8 mouse cellular contexts compared by ENCODE assay signal in the genomic region with DNA sequence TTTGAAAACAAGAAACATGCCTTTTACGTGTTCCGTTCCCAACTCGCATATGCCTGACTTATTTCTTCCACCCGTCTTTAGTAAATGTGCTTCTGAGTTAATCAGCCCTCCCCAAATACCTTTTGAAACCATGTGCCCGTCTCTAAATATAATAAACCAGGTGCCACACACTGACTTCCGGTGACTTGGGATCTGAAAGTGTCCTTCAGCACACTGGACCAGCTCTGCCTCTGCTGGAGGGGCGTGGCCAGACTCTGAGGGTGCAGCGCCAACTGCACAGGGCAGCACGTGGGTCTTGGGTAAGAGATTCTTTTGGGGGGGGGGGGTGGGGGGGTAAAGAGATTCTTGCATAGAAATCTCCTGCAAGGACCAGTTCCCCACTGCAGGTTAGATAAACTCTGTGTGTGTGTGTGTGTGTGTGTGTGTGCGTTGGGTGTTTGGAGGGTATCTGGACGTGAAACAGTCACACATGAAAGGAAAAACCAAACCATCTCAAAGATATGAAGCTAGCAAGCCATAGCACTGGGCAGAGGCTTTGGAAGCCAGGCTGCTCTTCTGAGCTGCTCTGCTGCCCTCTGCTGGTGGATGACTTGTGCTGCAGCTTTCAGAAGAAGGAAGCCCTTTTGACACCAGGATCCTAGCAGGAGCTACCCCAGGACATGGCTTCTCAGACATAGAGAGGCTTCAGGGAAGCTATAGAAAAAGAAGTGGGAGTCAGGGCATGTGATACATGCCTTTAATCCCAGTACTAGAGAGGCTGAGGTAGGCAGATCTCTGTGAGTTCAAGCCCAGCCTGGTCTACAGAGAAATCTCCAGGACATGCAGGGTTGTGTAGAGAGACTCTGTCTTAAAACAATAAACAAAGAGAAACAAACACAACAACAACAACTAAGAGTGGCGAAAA. TPM values are rescaled to one million over a fixed set of nuclear protein-coding genes. Genes with fewer than 3 reads are reported as not detected.
DNase-seq lines count a peak whose midpoint lies in the region; ATAC-seq and TF ChIP-seq lines count a peak whose summit lies in the region.

No protein-coding gene starts in this region.

- no peak overlapping the region for H3K9ac ChIP-seq in heart, embryonic 12.5 days
- H3K9ac ChIP-seq in liver, embryonic 12.5 days = no peak overlapping the region

- peak; percentile 88 for TF ChIP-seq CTCF in embryonic fibroblast, embryonic 13.5 days (IDR thresholded peaks at IDR 0.05; ENCODE audit: borderline replicate concordance, insufficient read depth, low read length)

- peak overlapping the region; percentile 56 for H3K4me2 ChIP-seq in heart, embryonic 12.5 days
- H3K4me2 ChIP-seq in liver, embryonic 12.5 days = peak overlapping the region; percentile 31

- H3K4me3 ChIP-seq in embryonic fibroblast, embryonic 13.5 days (ENCODE audit: insufficient read depth, low read length) = no peak overlapping the region
- no peak overlapping the region for H3K4me3 ChIP-seq in heart, embryonic 12.5 days
- no peak overlapping the region for H3K4me3 ChIP-seq in liver, embryonic 12.5 days

- peak; percentile 93 for DNase-seq in CD4-positive, CD25-positive, alpha-beta regulatory T cell, adult 2 months (ENCODE audit: low read depth, low spot score)
- peak; percentile 96 for DNase-seq in brain, adult 2 months (ENCODE audit: low read depth, low spot score)
- DNase-seq in kidney, postnatal 10 days = peak; percentile 90
- DNase-seq in naive thymus-derived CD4-positive, alpha-beta T cell, adult 2 months (ENCODE audit: low read depth) = peak; percentile 92
- peak; percentile 92 for DNase-seq in splenic B cell, adult 2 months (ENCODE audit: low read depth, low spot score)

- 38% methylated on average over 12 of the region's 12 CpGs for WGBS in heart, embryonic 12.5 days
- WGBS in liver, embryonic 12.5 days (ENCODE audit: insufficient replicate concordance) = 36% methylated on average over 12 of the region's 12 CpGs

- no peaks in the 10 kb centered on the region for H3K36me3 ChIP-seq in heart, embryonic 12.5 days
- H3K36me3 ChIP-seq in liver, embryonic 12.5 days = no peaks in the 10 kb centered on the region
- H3K36me3 ChIP-seq in splenic B cell, adult 2 months (ENCODE audit: control insufficient read depth, insufficient read depth, low read length, poor library complexity, severe bottlenecking) = no peaks in the 10 kb centered on the region

- H3K9me3 ChIP-seq in heart, embryonic 12.5 days (replicated peaks) = no peaks in the 10 kb centered on the region
- no peaks in the 10 kb centered on the region for H3K9me3 ChIP-seq in liver, embryonic 12.5 days (replicated peaks)

- H3K27me3 ChIP-seq in heart, embryonic 12.5 days (replicated peaks) = no peaks in the 10 kb centered on the region
- H3K27me3 ChIP-seq in liver, embryonic 12.5 days (replicated peaks) = peaks cover 42% of the 10 kb centered on the region
- no peaks in the 10 kb centered on the region for H3K27me3 ChIP-seq in splenic B cell, adult 2 months (ENCODE audit: control insufficient read depth, insufficient read depth, low read length, poor library complexity, severe bottlenecking)

- no peak overlapping the region for H3K27ac ChIP-seq in embryonic fibroblast, embryonic 13.5 days (ENCODE audit: insufficient read depth, low read length)
- no peak overlapping the region; the same call in 1 of the 2 replicates for H3K27ac ChIP-seq in heart, embryonic 12.5 days (ENCODE audit: poor library complexity, severe bottlenecking)
- no peak overlapping the region for H3K27ac ChIP-seq in liver, embryonic 12.5 days

- 0 out of 2 replicates have a peak, but pooled peaks have one; percentile 30 for ATAC-seq in heart, embryonic 12.5 days (ENCODE audit: insufficient number of reproducible peaks, low FRiP score)
- ATAC-seq in liver, embryonic 12.5 days = peak; percentile 46; the same call in 1 of the 2 replicates

- peaks cover 12% of the 10 kb centered on the region; the same call in 1 of the 2 replicates for H3K4me1 ChIP-seq in embryonic fibroblast, embryonic 13.5 days (ENCODE audit: control insufficient read depth, insufficient read depth, low read length)
- peaks cover 15% of the 10 kb centered on the region for H3K4me1 ChIP-seq in heart, embryonic 12.5 days (replicated peaks)
- peaks cover 14% of the 10 kb centered on the region for H3K4me1 ChIP-seq in liver, embryonic 12.5 days

- TF ChIP-seq POLR2A in embryonic fibroblast, embryonic 13.5 days (IDR thresholded peaks at IDR 0.05; ENCODE audit: low read depth, low read length) = no peak

RNA-seq across cellular contexts. Expression of gene Adipor2, which starts 26.5 kb away (rescaled TPM):
- 38.2 and 42.8 TPM in 2 replicates for polyA plus RNA-seq in embryonic fibroblast, embryonic 13.5 days (2011; ENCODE audit: insufficient read length, low read depth, missing spikeins)
- polyA plus RNA-seq in heart, embryonic 12.5 days (2016; fragmentation: Nextera tagmentation; extraction: Ambion mirVana) = 27.8 and 30.2 TPM in 2 replicates
- polyA plus RNA-seq in liver, embryonic 12.5 days (2016; fragmentation: Nextera tagmentation; extraction: Ambion mirVana) = 30.2 TPM in 2 replicates

RNA-seq across cellular contexts. Expression of gene Fbxl14, which starts 35.5 kb away (rescaled TPM):
- polyA plus RNA-seq in embryonic fibroblast, embryonic 13.5 days (2011; ENCODE audit: insufficient read length, low read depth, missing spikeins) = 19.3 and 21.5 TPM in 2 replicates
- 4.0 and 4.1 TPM in 2 replicates for polyA plus RNA-seq in heart, embryonic 12.5 days (2016; fragmentation: Nextera tagmentation; extraction: Ambion mirVana)
- polyA plus RNA-seq in liver, embryonic 12.5 days (2016; fragmentation: Nextera tagmentation; extraction: Ambion mirVana) = 3.2 and 3.4 TPM in 2 replicates
